Mouse (Mus musculus): ENCODE measurements at regions not wholly inside any gene's neighbourhood (a gene's known extent, or its start where the extent isn't known, plus 50 kb on each side); places are given as distances from the start of the nearest gene placed in this dataset.

- Histone ChIP-seq H3K27ac (no peak overlapping the region), H3K4me3 (no peak overlapping the region)
- peak; percentile 12 to 19 for DNase-seq (ENCODE audit: low spot score in 2 of 2)
- TF ChIP-seq CTCF (conservative IDR thresholded peaks at IDR 0.05): no peak
Measured at GRCm38 (mm10) chr16:82038616-82039015, 789.6 kb upstream of the Gm21833 start.
